Mouse (Mus musculus) bone marrow macrophage, adult 2 months (primary cell): Measurements from ENCODE around the gene Zdhhc22.

Experiments used
- CTCF ChIP-seq: IDR thresholded peaks from 2 replicates; pipeline ENCODE4 v1.5.1; 2012; ENCODE audit warnings: low read depth, mild to moderate bottlenecking, low read length, moderate library complexity
- POLR2A ChIP-seq: IDR thresholded peaks from 2 replicates; pipeline ENCODE4 v1.6.1; 2012; ENCODE audit warnings: mild to moderate bottlenecking, low read depth, low read length, borderline replicate concordance

GRCm38 (mm10) chr12:86999283-86999820 lies 9.1 kb upstream of the Zdhhc22 start:
- TF ChIP-seq CTCF (no peak), POLR2A (no peak)
